Mouse (Mus musculus) forebrain, postnatal 0 days (tissue): ENCODE results near the gene Cfap44. TPM values are rescaled to one million over a fixed set of nuclear protein-coding genes. Genes with fewer than 3 reads are reported as not detected.

Experiments used
- ATAC-seq: fragments of 200-750 bp; cut with Nextera tagmentation; 2 replicates; pipeline ENCODE4 v1.8.0; 2017; ENCODE audit warnings: mild to moderate bottlenecking, moderate library complexity
- DNase-seq: peaks from one replicate; pipeline ENCODE4 v3.0.0-alpha.2; 2015
- H3K27ac ChIP-seq: fragments of 300-500 bp; sonication (generic); 2 replicates; pipeline ENCODE4 v1.5.1; 2014; ENCODE audit warnings: low read depth, mild to moderate bottlenecking, antibody characterized with exemption, low read length, moderate library complexity, mixed read lengths
- H3K27me3 ChIP-seq: fragments of 300-500 bp; sonication (generic); 2 replicates; pipeline ENCODE4 v1.6.1; 2014; ENCODE audit warnings: mild to moderate bottlenecking, low read length, mixed read lengths; ENCODE audit not compliant: insufficient read depth
- H3K36me3 ChIP-seq: fragments of 300-500 bp; sonication (generic); 2 replicates; pipeline ENCODE4 v1.6.1; 2014; ENCODE audit warnings: mild to moderate bottlenecking, moderate library complexity; ENCODE audit not compliant: insufficient read depth
- H3K4me1 ChIP-seq: fragments of 300-500 bp; sonication (generic); 2 replicates; pipeline ENCODE4 v1.6.1; 2014; ENCODE audit warnings: antibody characterized with exemption; ENCODE audit not compliant: insufficient read depth
- H3K4me2 ChIP-seq: fragments of 300-500 bp; sonication (generic); 2 replicates; pipeline ENCODE4 v1.6.1; 2014; ENCODE audit warnings: low read depth, mild to moderate bottlenecking, moderate library complexity
- H3K4me3 ChIP-seq: fragments of 300-500 bp; sonication (generic); 2 replicates; pipeline ENCODE4 v1.5.1; 2014; ENCODE audit warnings: low read depth, low read length, mixed read lengths
- H3K9ac ChIP-seq: fragments of 300-500 bp; sonication (generic); 2 replicates; pipeline ENCODE4 v1.6.1; 2014; ENCODE audit warnings: mild to moderate bottlenecking
- H3K9me3 ChIP-seq: fragments of 300-500 bp; sonication (generic); 2 replicates; pipeline ENCODE4 v1.6.1; 2016; ENCODE audit warnings: low read length
- CTCF ChIP-seq: sonication (generic); IDR thresholded peaks from 2 replicates; pipeline ENCODE4 v1.5.1; 2016; ENCODE audit warnings: antibody characterized with exemption, control low read depth, low read depth
- WGBS: fragments of 180-500 bp; shearing (Covaris S2); extraction: QIAGEN DNeasy Blood & Tissue Kit; methylation state at CpG from one replicate; pipeline ENCODE4 v1.1.7; 2014; 5-methylcytosine and 5-hydroxymethylcytosine counted together
- polyA plus RNA-seq: library from polyadenylated mRNA; unstranded; fragments of >200 nt; fragmentation: Nextera tagmentation; extraction: Ambion mirVana; gene quantifications from 2 replicates; pipeline ENCODE4 v1.2.1, GENCODE M21; 2015
- total RNA-seq: library from RNA; depleted of rRNA; stranded (reverse); fragments of >200 nt; gene quantifications from 2 replicates; pipeline ENCODE4 v1.2.3, GENCODE M21; 2014

Gene Cfap44
- total and polyA plus RNA-seq, 2 experiments from 2014 or later, result 2.5 to 9.6 TPM

- Histone ChIP-seq H3K4me3 (no peak overlapping the region), H3K36me3 (no peaks in the 10 kb centered on the region; the same call in none of the 2 replicates), H3K27me3 (no peaks in the 10 kb centered on the region), H3K4me2 (no peak overlapping the region), H3K9me3 (no peaks in the 10 kb centered on the region), H3K27ac (0 out of 2 replicates have a peak overlapping the region, but pooled peaks have one; percentile 23), H3K9ac (no peak overlapping the region), H3K4me1 (no peaks in the 10 kb centered on the region)
- WGBS, result 9% methylated on average over 6 of the region's 6 CpGs
- peak; percentile 55 for DNase-seq
- ATAC-seq, result peak; percentile 70
- no peak for TF ChIP-seq CTCF
Measured at GRCm38 (mm10) chr16:44493868-44494267, 99.3 kb downstream of the Cfap44 start.

- peaks cover 4% of the 10 kb centered on the region for H3K36me3 ChIP-seq
- DNase-seq (no peak), ATAC-seq (peak; percentile 37)
- TF ChIP-seq CTCF, result no peak
- no peak overlapping the region for H3K4me3 ChIP-seq
- H3K9ac ChIP-seq, result no peak overlapping the region
- H3K4me2 ChIP-seq, result no peak overlapping the region
- H3K4me1 ChIP-seq, result no peaks in the 10 kb centered on the region
- 27% methylated on average over 8 of the region's 8 CpGs for WGBS
- H3K27me3 ChIP-seq, result no peaks in the 10 kb centered on the region
- H3K9me3 ChIP-seq, result no peaks in the 10 kb centered on the region
- peak overlapping the region; percentile 37; the same call in 1 of the 2 replicates for H3K27ac ChIP-seq
Measured at GRCm38 (mm10) chr16:44494441-44495108, 100.0 kb downstream of the Cfap44 start.

GRCm38 (mm10) chr16:44496971-44497464 lies 102.4 kb downstream of the Cfap44 start:
- Histone ChIP-seq H3K4me3 (no peak overlapping the region), H3K27ac (no peak overlapping the region), H3K27me3 (no peaks in the 10 kb centered on the region), H3K4me1 (no peaks in the 10 kb centered on the region), H3K4me2 (no peak overlapping the region), H3K9ac (no peak overlapping the region), H3K9me3 (no peaks in the 10 kb centered on the region), H3K36me3 (peaks cover 22% of the 10 kb centered on the region)
- TF ChIP-seq CTCF, result no peak
- peak; percentile 47; the same call in 1 of the 2 replicates for ATAC-seq
- peak; percentile 46 for DNase-seq
- WGBS, result 56% methylated on average over 15 of the region's 15 CpGs

GRCm38 (mm10) chr16:44498447-44498846 lies 103.9 kb downstream of the Cfap44 start:
- no peak for ATAC-seq
- Histone ChIP-seq H3K4me1 (no peaks in the 10 kb centered on the region), H3K27ac (no peak overlapping the region), H3K9me3 (no peaks in the 10 kb centered on the region), H3K27me3 (no peaks in the 10 kb centered on the region), H3K36me3 (peaks cover 27% of the 10 kb centered on the region), H3K9ac (no peak overlapping the region), H3K4me2 (no peak overlapping the region), H3K4me3 (no peak overlapping the region)
- no peak for TF ChIP-seq CTCF
- DNase-seq, result no peak
- WGBS, result 86% methylated on average over 3 of the region's 3 CpGs

- Histone ChIP-seq H3K27ac (no peak overlapping the region), H3K9me3 (0 out of 2 replicates have a peak, but pooled peaks cover 5% of the 10 kb centered on the region), H3K4me3 (no peak overlapping the region), H3K9ac (no peak overlapping the region), H3K36me3 (peaks cover 27% of the 10 kb centered on the region; the same call in 1 of the 2 replicates), H3K4me2 (no peak overlapping the region), H3K27me3 (no peaks in the 10 kb centered on the region), H3K4me1 (no peaks in the 10 kb centered on the region)
- no peak for DNase-seq
- WGBS, result 86% methylated on average over 10 of the region's 10 CpGs
- ATAC-seq, result no peak
- no peak for TF ChIP-seq CTCF
Measured at GRCm38 (mm10) chr16:44501783-44502182, 107.2 kb downstream of the Cfap44 start.

- H3K27ac ChIP-seq, result no peak overlapping the region
- DNase-seq, result no peak
- H3K4me1 ChIP-seq, result 0 out of 2 replicates have a peak, but pooled peaks cover 3% of the 10 kb centered on the region
- H3K27me3 ChIP-seq, result no peaks in the 10 kb centered on the region
- no peak overlapping the region for H3K4me2 ChIP-seq
- H3K4me3 ChIP-seq, result no peak overlapping the region
- no peak for TF ChIP-seq CTCF
- peaks cover 27% of the 10 kb centered on the region; the same call in 1 of the 2 replicates for H3K36me3 ChIP-seq
- 68% methylated on average over 7 of the region's 7 CpGs for WGBS
- 0 out of 2 replicates have a peak, but pooled peaks cover 5% of the 10 kb centered on the region for H3K9me3 ChIP-seq
- ATAC-seq, result no peak
- no peak overlapping the region for H3K9ac ChIP-seq
Measured at GRCm38 (mm10) chr16:44502325-44502724, 107.7 kb downstream of the Cfap44 start.

- no peaks in the 10 kb centered on the region for H3K27me3 ChIP-seq
- no peak for ATAC-seq
- H3K9me3 ChIP-seq, result 0 out of 2 replicates have a peak, but pooled peaks cover 5% of the 10 kb centered on the region
- WGBS, result 61% methylated on average over 8 of the region's 8 CpGs
- no peak for TF ChIP-seq CTCF
- no peak overlapping the region for H3K4me3 ChIP-seq
- H3K27ac ChIP-seq, result no peak overlapping the region
- H3K4me2 ChIP-seq, result no peak overlapping the region
- H3K36me3 ChIP-seq, result peaks cover 27% of the 10 kb centered on the region; the same call in 1 of the 2 replicates
- 0 out of 2 replicates have a peak, but pooled peaks cover 3% of the 10 kb centered on the region for H3K4me1 ChIP-seq
- no peak overlapping the region for H3K9ac ChIP-seq
- DNase-seq, result no peak
Measured at GRCm38 (mm10) chr16:44502895-44503575, 108.4 kb downstream of the Cfap44 start.
